Mouse (Mus musculus): ENCODE data around the gene Lnx2.

DNA sequence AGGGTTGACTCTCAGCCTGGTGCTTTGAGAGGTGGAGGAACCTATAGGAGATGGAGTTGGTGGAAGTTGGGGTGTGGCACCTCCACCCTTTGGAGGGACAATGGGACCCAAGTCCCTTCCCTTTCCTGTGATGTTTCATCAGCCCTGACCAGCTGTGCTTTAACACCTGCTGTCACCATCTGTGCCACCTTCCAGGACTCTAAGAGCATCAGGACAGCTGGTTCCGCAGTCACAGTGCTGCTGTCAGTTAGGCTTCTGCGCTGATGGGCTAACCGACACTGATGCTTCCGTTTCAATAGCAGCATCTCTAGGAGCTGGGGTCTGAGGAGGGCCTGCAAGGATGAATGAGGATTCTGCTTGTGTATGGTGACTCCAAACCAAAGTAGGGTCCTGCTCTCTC lies 20.2 kb upstream of the Lnx2 start:
- TF ChIP-seq ZNF384 (IDR thresholded peaks at IDR 0.05; ENCODE audit: low read depth, low read length) (no peak), CHD2 (IDR thresholded peaks at IDR 0.05; ENCODE audit: low read depth, low read length) (no peak), MAFK (IDR thresholded peaks at IDR 0.05; ENCODE audit: insufficient read depth, low read depth, low read length) (no peak), HCFC1 (IDR thresholded peaks at IDR 0.05; ENCODE audit: borderline replicate concordance, insufficient read depth, low read length) (no peak), ZC3H11A (IDR thresholded peaks at IDR 0.05; ENCODE audit: borderline replicate concordance, low read depth, low read length) (no peak)

All from ES-E14 (cell line).